Mouse (Mus musculus) layer of hippocampus, adult 11-12 months (tissue): ENCODE data around the gene Smok3c.
"Not testable (repeated sequence)": the region's sequence is repeated elsewhere in the genome, so short reads cannot be mapped to it uniquely, and the experiment has no call there.

ENCODE experiments used
- DNase-seq: peaks from one replicate; pipeline ENCODE4 v3.0.0; 2022; ENCODE audit warnings: low spot score

The Smok3c gene

GRCm38 (mm10) chr5:138104976-138105375, 52.0 kb downstream of the Smok3c start:
- DNase-seq = no peak

- DNase-seq = no peak
Observed at GRCm38 (mm10) chr5:138107130-138107529, 54.1 kb downstream of the Smok3c start.

GRCm38 (mm10) chr5:138109847-138110396, 56.9 kb downstream of the Smok3c start:
- DNase-seq = not testable (repeated sequence)
